Mouse (Mus musculus) cerebral cortex, adult 2 months (tissue): ENCODE data around the gene Dpp8.

Source experiments
- WGBS: fragments of 180-500 bp; shearing (Covaris S2); methylation state at CpG from one replicate; pipeline ENCODE4 v1.1.7; 2018; 5-methylcytosine and 5-hydroxymethylcytosine counted together

Dpp8 gene

DNA sequence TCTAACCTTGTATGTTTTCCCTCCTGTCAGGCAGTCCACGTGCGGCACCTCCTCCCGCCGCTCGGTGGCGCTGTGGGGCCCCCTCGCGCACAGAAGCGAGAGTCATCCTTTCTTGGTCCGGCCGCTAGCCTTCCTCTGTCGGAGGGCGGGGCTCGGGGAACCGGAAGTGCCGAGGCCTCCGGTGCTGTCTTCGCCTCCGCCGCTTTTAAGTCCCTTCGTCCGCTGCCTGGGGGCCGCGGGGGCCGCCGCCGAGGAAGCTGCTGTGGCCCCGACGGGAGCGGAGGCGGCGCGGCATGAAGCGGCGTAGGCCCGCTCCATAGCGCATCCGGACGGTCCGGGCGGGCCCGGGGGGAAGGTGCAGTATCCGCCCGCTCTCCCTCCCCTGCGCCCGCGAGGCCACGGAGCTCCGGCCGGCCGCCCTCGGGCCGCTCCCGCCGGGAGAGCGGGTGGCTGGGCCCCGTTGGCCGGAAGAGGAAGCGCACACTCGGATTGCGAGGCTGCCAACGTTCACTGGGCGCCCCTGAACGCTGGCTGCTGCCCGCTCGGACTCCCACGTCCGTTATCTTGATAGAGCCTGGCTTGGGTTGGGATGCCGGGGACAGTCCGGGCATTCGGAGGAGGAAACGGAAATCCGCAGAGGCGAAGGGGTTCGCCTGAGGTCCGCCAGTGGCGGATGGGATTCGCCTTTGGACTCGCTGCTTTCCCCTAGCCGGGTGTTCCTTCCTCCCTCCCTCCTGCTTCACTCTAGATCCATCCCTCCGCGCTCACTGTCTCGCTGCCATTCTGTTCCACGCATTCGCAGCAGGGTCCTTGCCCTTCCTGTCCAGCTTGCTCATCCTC lies at the start of gene Dpp8:
Dpp8 (plus strand) TSS at position 146 of the 840 bp plus-strand sequence.
- under 1% methylated on average over 85 of the region's 85 CpGs for WGBS

DNA sequence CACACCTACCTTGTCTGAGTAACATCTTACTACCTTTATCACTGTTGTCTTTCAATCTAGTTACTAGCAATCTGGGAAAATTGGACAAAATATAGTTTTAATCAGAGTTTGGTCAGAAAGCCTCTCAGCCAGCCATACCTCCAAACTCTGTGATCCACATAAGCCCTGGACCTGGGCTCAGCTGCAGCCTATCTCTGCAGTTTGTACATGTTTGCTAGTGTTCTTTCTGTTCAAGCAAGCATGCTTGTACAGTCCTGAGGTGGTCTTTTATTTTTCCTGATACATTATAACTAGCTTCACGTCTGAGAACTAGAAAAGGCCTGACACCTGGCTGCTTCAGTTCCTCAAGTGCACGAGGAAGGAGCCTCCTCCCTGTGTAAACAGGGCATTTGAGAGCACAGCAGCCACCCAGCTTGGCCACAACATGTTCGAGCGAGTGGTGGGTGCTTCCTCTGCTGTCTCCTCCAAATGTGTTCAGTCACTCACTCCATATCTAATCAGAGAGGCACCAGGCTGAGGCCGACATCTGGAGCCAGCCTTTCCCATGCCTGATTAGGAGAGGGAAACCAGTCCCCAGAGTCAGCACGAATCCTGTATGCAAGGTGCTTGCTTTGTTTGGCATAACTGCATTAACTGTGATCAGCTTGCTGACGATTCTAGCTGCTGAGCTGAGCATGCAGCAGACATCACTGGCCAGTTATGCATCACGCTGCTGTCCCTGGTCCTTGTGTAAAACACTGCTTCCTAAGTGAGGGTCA lies 47.0 kb upstream of the Dpp8 start:
- 50% methylated on average over 8 of the region's 8 CpGs for WGBS

DNA sequence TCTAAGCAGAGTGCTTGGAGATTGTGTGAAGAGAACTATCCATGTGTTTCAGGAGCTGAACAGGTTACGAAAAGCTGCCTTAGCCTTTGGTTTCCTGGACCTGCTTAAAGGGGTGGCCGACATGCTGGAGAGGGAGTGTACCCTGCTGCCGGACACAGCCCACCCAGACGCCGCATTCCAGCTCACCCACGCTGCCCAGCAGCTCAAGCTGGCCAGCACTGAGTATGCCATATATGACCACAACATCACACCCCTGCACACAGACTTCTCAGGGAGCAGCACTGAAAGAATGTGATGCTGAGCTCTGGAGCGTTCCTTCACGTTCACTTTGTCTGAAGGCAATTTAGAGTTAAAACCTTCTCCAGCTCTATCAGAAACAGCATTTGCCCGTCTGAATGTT lies 46.4 kb upstream of the Dpp8 start:
- 69% methylated on average over 9 of the region's 9 CpGs for WGBS

- 73% methylated on average over 2 of the region's 2 CpGs for WGBS
These were observed 44.6 kb upstream of the Dpp8 start for GRCm38 (mm10) chr9:64987651-64988050.

- WGBS, result 94% methylated on average over 6 of the region's 6 CpGs
These were observed 43.8 kb upstream of the Dpp8 start for GRCm38 (mm10) chr9:64988443-64988842.

DNA sequence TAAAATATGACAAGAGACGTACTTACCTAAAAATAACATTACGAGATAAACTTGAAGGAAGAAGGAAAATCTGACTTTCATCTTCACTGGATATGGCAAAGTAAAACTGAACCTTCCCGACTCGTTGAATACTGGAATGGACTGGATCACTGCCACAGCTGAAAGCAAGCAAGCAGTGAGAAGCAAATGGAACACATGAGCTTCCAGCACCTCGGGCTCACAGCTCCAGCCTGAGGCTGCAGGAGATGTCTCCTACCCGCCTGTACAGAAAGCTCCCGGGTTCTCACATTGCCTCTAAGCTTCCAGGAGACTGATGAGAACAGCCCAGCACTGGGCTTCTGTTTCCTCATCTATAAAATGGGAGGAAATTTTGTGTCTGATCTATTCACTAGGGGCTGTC lies 41.9 kb upstream of the Dpp8 start:
- WGBS, result 41% methylated on average over 7 of the region's 7 CpGs

GRCm38 (mm10) chr9:64995464-64995863 lies 36.8 kb upstream of the Dpp8 start:
- WGBS, result 88% methylated on average over 1 of the region's 1 CpGs

GRCm38 (mm10) chr9:65001481-65001880 lies 30.7 kb upstream of the Dpp8 start:
- 37% methylated on average over 4 of the region's 4 CpGs for WGBS

GRCm38 (mm10) chr9:65005737-65006136 lies 26.5 kb upstream of the Dpp8 start:
- 73% methylated on average over 8 of the region's 8 CpGs for WGBS

GRCm38 (mm10) chr9:65010632-65011031 lies 21.6 kb upstream of the Dpp8 start:
- 41% methylated on average over 8 of the region's 8 CpGs for WGBS

- 56% methylated on average over 6 of the region's 6 CpGs for WGBS
These were observed 20.9 kb upstream of the Dpp8 start for GRCm38 (mm10) chr9:65011304-65011703.

DNA sequence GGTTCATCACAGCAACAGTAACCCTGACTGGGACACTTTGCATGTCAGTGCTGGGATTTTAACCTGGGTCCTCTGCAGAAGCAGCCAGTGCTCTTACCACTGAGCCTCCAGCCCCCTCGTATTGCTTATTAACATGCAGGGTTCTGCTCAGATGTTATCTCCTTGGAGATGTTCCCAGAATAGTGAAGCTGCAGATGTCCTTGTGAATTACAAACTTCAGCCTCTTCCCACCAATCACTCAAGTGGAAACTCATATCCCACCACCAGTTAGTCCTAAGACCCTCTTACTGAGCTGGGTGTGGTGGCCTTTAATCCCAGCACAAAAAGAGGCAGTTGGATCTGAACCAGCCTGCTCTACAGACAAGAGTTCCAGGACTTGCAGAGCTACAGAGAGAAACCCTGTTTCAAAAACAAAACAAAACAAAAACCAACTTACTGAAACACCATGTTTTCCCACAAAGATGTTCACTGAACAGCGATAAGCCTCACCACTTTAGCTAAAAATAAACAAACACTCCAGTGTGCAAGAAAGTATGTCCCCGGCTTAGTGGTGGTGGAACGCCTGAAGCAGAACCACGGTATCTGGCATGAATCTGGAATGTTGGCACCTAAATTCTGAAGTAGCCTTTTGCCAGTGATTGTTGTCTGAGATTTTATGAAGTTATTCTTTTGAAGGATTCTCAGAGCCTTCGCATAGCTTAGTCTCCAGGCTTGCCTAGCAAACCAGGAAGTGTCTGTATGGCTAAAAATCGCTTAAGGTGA lies 16.6 kb upstream of the Dpp8 start:
- WGBS, result 10% methylated on average over 7 of the region's 7 CpGs

DNA sequence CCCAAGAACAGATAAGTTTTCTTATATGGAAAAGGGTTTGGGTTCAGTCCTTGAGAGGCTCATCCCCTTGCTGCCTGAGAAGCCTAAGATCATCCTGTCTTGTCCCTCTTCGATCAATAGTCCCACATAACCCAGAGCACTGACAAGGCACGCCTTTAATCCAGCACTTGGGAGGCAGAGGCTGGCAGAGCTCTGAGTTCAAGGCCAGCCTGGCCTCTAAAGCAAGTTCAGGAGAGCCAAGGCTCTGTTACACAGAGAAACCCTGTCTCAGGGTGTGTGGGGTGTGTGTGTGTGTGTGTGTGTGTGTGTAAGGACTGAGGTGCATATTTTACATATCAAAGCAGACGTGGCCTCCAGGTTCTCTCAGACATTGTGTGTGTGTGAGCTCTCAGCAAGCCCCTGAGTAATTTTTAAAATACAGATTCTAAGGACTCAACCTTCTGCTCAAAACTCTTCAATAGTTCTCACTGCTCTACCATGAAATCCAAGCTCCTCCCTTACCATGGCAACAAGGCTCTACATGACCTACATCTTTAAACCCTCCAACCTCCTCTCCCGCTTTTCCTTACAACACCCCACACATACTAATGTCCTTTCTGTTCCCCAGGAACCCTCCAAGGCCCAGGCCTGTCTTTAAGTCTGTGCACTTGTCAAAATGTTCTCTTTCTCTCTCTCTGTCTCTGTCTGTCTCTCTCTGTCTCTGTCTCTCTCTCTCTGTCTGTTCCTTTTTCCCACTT lies 15.8 kb upstream of the Dpp8 start:
- WGBS, result 55% methylated on average over 4 of the region's 4 CpGs

DNA sequence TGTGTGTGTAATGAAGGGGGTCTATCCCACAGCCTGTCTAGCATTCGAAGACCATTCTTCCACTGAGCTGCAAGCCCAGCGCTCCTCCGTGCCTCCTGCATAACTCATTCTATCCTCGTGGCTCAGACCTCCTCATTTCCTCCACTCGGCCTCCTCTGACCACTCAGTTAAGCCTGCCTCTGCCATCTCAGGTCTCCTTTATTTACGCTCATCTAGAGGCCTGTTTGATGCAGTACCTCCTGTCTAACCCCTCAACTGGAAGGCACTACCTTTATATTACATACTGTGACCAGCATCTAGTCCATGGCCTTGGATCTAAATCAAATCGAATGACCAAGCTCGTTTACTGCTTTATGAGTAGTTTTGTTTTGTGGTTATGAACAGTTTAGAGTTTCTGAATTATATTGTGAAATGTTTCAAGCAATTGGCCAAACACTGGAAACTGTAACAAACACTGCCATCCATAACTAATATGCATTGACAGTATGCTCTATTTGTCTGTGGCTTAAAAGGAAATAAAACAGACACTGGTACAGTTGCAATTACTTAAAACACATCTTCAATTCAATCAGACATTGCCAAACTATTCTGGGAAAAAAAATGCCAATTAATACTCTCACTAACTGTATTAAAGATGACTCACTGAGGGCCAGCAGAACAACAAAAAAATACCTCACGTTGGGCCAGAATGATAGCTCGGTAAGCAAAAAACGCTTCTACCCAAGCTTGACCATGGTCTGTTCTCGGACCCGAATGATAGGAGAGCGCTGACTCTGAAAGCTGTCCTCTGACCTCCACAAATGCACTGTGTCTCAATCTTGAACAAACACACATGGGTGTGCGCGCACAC lies 15.0 kb upstream of the Dpp8 start:
- 65% methylated on average over 16 of the region's 16 CpGs for WGBS

GRCm38 (mm10) chr9:65017896-65018295 lies 14.3 kb upstream of the Dpp8 start:
- 48% methylated on average over 4 of the region's 4 CpGs for WGBS

- 50% methylated on average over 3 of the region's 3 CpGs for WGBS
These were observed 13.6 kb upstream of the Dpp8 start for GRCm38 (mm10) chr9:65018588-65019121.

GRCm38 (mm10) chr9:65019146-65019545 lies 13.1 kb upstream of the Dpp8 start:
- 38% methylated on average over 3 of the region's 3 CpGs for WGBS

DNA sequence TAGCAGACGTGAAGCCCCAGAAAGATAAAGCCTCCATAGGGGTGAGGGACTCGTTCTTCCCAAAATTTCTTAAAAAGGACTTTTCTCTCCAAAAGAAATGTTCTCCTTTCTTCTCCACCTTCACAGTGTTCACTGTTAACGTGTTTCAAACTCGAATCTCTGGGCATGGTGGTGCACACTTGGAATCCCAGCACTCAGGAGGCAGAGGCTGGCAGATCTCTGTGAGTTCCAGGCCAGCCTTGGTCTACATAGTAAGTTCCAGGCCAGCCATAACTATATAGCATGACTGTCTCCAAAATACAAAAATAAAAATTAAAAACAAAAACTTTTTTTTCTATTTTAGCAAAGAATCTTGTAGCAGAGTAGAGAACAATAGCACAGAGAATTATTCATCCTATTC lies 12.1 kb upstream of the Dpp8 start:
- 42% methylated on average over 4 of the region's 4 CpGs for WGBS

- WGBS, result under 1% methylated on average over 81 of the region's 81 CpGs
These were observed 11.0 kb upstream of the Dpp8 start, which contains the start of gene Hacd3 for GRCm38 (mm10) chr9:65020991-65021886. TSS of gene Hacd3 (minus strand) at chr9:65021693.
